Mouse (Mus musculus) CH12.LX (cell line): ENCODE measurements around the gene Slc20a1.

Source experiments
- CTCF ChIP-seq, 2 experiments: IDR thresholded peaks in 1 of 2; conservative IDR thresholded peaks in 1 of 2; 2 replicates each; pipeline ENCODE4 v1.5.1; 2011 to 2012; ENCODE audit warnings: low read depth in 2 of 2, low read length in 2 of 2, improper control_type of control experiment in 1 of 2, inconsistent platforms in 1 of 2, mild to moderate bottlenecking in 1 of 2, moderate library complexity in 1 of 2
- EP300 ChIP-seq: IDR thresholded peaks from 2 replicates; pipeline ENCODE4 v1.6.1; 2011; ENCODE audit warnings: low read length, improper control_type of control experiment
- MYC ChIP-seq: IDR thresholded peaks from 2 replicates; pipeline ENCODE4 v1.6.1; 2011; ENCODE audit warnings: low read depth, mild to moderate bottlenecking, improper control_type of control experiment, low read length
- POLR2A ChIP-seq: IDR thresholded peaks from 2 replicates; pipeline ENCODE4 v1.6.1; 2011; ENCODE audit warnings: low read depth, mild to moderate bottlenecking, improper control_type of control experiment, low read length
- ZC3H11A ChIP-seq: IDR thresholded peaks from 2 replicates; pipeline ENCODE4 v1.6.1; 2012; ENCODE audit warnings: low read depth, mild to moderate bottlenecking, inconsistent platforms, low read length, improper control_type of control experiment

DNA sequence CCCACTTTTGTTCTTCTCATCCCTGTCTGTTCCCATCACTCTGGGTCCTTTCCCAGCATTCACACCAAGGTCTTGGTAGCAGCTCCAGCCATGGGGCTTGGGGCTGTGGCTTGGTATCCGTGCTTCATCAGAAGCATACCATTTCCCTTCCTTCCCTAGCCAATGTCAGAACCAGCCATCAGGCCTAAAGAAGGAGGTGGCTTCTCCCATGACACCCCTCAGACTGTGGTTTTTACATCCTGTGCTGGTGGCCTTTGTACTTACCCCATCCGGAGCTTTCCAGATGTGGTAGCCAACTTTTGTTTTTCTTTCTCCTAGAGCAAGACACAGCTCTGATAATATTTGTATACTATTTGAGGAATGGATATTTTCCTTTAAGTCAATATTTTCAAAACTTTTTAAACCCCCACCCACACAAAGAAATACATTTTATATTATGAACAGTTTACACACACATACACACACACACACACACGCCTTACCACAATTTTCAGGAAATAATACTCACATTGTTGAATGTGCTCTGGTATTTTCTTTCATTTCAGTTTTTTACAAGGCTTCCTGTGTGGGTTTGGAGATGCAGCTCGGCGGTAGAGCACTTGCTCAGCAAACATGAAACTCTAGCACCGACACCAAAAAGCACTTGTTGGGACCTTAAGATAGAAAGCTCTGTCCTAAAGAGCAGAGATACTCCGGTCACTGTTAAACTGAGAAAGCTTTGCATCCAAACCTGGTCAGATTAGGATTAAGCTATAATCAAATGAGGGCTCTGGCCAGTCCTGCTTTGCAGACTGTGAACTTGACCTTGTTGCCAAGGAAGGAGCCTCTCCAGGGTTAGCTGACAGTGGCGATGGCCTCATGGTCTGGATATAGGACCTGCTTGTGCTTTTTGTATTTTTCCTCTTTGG, 18.4 kb upstream of the Slc20a1 start:
- no peak for TF ChIP-seq MYC
- no peak for TF ChIP-seq POLR2A
- no peak for TF ChIP-seq ZC3H11A
- TF ChIP-seq EP300: no peak
- TF ChIP-seq CTCF (conservative IDR thresholded peaks at IDR 0.05 in 1 of 2, IDR thresholded peaks at IDR 0.05 in 1 of 2; ENCODE audit: low read depth in 2 of 2, low read length in 2 of 2): no peak
